Mouse (Mus musculus): ENCODE results near the gene Myh7.
"Not testable (repeated sequence)": the region's sequence is repeated elsewhere in the genome, so short reads cannot be mapped to it uniquely, and the experiment has no call there.

Myh7 gene

DNA sequence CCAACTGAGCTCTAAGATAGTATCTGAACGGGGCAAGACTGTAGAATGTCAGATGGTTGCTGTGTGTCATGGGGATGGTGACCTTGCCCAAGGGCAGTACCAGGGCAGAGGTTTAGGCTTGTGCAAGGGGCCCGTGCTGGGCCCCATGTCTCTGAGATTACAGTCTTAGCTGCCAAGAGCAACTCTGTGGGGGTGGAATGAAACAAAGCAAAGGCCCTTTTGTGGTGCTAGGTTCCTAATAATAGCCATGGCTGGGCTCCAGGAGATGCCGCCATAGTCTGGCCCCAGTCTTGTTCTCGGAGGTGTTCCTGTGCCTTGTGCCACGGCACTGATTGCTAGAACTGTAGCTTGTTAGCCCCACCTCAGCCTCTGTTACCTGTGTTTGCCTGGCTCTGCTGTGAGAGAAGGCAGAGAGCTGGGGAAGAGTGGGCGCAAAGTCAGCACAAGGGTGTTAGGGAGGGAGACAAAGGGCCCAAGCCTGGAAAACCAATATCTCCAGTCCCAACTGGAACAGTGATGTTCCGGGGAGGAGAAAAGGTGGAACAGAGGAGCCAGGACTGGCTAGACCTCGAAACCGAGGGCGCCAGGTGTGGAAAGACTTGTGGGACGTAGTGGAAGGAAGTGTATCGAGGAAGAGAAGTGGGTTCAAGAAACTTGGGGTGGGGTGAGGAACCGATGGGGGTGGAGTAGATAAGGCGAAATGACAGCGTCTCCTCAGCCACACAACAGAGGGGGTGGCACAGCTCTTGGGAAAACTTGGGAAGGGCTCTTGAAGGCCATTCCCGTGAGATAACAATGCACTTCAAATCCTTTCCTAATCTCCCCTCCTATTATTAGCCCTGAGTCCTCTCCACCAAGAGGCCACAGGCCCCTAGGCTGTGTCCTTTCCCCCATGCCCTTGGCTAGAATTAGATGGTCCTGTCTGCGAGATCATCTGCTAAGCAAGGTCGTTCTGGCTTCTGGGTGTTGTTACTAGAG is 9.7 kb upstream of the Myh7 start:
- in situ Hi-C loops (cut with MboI, MseI), result loop anchor here (5.0 kb wide), 1 partner anchor 82 kb away; no protein-coding TSS in a partner anchor

DNA sequence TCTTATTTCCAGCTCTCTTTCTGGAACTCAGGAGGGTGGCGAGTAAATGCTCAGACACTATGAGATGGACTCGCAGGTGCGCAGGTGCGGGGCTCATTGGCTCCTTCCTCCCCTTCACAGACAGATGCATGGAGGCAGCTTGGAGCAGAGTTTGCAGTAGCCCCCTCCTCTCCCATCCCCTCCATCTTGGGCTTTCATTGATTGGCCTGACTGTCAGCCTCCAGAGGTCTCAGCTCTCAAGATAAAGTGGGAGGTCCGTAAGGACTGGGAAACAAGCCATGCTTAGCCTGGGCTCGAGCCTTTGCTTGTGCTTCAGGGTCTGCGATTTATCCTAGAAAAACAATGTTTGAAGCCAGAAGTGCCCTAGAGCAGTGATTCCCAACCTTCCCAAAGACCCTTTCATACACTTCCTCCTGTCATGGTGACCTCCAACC is 8.3 kb upstream of the Myh7 start:
- in situ Hi-C loops (cut with MboI, MseI), result loop anchor here (5.0 kb wide), 1 partner anchor 80 kb away; no protein-coding TSS in a partner anchor

DNA sequence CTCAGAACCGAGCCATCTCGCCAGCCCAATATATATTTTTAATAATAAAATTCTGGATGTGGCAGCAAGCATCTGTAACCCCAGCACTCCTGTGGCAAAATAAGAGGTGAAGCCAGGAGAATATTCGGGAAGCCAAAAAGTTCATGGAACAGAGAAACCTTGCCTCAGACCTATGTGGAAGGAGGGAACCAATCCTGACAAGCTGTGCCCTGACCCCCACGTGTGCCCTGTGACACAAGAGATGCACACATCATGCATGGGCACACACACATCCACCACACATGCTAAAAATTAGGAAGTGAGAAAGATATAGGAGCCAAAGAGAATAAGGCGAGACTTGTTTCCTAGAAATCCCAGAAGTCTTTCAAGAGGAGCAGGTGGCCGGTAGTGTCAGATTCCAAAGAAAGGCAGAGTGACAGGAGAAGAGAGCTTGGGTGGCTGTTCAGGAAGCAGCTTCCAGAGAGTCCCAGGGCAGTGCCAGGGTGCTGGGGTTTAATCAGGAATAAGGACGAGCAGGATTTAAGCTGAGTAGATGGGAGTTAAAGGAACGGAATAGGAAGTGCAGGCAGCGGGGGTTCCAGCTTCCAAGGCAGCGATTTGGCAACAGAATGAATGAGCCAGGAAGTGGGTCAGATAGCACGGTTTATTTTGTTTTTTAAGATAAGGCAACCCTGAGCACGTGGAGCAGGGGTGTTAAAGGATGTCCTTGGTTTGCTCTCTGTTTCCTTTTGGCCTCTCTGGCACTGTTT is 7.7 kb upstream of the Myh7 start:
- in situ Hi-C loops (cut with MboI, MseI), result loop anchor here (5.0 kb wide), 1 partner anchor 80 kb away; no protein-coding TSS in a partner anchor

DNA sequence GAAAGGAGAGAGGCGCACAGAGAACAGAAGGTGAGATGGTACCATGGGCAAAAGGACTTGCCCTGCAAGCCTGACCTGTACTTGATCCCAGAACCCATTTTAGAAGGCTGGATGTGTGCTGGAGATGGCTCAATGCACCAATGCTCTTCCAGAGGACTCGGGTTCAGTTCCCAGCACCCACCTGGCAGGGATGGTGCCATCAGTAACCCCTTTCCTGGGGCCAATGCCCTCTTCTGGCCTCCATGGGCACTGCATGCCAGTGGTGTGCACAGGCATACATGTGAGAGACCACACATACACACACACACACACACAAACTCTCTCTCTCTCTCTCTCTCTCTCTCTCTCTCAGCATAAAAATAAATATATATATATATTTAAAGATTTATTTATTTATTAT is 7.0 kb upstream of the Myh7 start:
- in situ Hi-C loops (cut with MboI, MseI), result loop anchor here (5.0 kb wide), 1 partner anchor 79 kb away; no protein-coding TSS in a partner anchor

DNA sequence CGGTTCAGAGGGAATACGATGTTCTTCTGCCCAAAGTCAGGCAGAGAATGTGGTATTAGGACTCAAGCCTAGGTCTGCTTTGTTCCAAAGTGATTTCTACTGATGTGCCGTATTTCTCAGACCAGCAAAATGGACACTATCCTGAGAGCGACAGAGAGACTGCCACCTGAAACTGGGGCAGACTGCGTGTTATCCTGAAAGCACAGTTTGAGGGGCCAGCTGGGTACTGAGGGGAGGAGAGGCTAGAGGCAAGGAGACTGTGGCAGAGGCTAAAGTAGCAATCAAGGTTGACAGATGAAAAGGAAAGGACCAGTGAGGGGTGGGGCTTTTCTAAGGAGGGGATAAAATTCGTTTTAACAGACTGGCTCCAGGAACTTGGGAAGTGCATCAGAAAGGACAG is 6.4 kb upstream of the Myh7 start:
- in situ Hi-C loops (cut with MboI, MseI), result loop anchor here (5.0 kb wide), 1 partner anchor 79 kb away; no protein-coding TSS in a partner anchor

DNA sequence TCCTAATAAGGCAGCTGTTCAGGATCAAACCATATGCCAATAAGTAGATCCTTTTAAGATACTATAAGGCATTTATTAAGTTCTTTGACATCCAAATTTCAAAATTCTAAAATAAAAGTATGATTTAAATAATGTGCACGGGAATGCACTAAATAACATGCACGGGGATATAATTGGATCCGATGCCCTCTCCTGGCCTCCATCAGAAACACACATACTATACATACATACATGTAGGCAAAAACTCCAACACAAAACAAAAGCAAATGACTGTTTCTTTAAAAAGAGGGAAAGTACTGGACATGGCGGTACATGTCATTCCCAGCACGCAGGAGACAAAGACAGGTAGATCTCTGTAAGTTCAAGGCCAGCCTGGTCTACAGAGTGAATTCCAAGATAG is 5.4 kb upstream of the Myh7 start:
- in situ Hi-C loops (cut with MboI, MseI), result loop anchor here (5.0 kb wide), 1 partner anchor 78 kb away; no protein-coding TSS in a partner anchor

DNA sequence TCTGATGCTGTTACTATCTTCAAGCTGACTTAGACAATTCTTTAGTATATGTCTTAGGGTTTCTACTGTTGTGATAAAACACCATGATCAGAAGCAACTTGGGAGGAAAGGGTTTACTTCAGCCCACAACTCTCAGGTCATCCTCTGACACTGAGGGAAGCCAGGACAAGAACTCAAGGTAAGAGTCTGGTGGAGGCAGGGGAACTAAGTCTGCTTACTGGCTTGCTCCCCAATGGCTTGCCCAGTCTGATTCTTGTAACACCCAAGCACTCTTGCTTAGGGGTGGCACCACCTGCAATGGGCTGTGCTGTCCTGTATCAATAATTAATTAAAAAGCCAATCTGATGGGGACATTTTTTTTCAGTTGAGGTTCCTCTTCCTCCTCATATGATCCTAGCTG is 4.3 kb upstream of the Myh7 start:
- in situ Hi-C loops (cut with MboI, MseI), result no loop called here

DNA sequence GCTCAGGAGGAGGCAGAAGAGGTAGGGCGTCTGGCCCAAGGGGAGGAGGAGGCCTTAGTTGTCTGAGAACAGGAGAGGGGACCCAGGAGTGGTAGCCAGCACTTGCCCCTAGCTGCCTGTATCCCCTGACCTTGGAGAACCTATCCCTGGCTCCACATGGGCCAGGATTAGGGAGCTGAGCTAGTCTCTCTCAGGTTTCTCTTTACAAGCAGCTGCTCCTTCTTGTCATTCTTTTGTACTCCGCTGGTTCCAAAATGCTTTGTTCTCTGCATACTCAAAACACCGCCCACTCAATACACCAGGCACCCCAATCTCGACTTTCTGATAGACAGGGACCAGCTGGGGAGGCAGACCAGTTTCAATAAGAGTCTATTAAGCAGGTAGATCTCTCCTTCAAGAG is 2.9 kb upstream of the Myh7 start:
- in situ Hi-C loops (cut with MboI, MseI), result no loop called here

DNA sequence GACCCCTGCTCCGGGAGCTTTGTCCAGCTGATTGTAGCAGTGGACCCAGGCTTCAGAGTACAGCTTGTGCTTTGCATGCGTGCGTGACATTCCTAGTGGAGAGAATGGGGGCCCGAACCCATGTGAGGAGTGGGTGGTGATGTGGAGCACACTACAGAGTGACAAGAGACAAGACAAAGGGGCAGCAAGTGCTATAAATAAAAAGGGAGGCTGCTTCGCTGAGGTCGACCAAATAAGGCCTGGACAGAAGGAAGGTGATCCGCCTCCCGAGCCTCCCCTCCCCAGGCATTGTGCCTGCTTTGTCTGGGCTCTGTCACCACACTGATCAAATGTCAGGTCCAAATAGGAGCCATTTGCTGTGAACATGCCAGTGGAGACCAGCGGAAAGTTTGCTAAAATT is 2.4 kb upstream of the Myh7 start:
- in situ Hi-C loops (cut with MboI, MseI), result no loop called here

DNA sequence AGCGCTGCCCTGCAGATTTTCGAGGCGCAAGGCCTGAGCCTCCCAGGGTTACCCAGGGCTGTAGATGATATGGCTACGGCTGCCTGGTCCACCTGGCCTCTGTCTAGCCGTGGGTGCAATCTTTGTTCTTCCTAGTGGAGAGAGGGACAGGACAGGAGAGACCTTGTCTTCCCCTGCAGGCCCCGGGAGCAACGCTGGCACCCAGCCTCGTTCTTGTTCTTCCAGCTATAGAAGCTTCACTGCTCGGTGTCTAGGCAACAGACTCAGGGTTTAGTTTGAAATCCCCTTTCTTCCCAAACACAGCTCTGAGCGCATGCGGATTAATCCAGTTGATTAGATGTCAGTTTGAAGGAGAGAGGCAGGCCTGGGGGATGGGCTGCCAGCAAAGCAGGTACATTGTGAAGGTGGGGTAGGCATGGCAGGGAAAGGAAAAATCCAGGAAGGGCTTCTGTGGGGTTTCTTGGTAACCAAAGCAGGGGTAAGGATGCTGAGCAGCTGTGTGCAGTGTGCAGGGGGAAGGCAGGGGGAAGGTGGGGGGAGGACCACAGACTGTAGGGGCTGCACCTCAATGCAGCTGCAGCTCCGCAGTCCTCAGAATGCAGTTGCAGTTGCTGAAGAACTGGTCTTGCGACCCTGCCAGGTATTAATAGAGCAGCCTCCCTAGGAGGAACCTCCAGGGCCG is 1.2 kb upstream of the Myh7 start:
- in situ Hi-C loops (cut with MboI, MseI), result no loop called here

DNA sequence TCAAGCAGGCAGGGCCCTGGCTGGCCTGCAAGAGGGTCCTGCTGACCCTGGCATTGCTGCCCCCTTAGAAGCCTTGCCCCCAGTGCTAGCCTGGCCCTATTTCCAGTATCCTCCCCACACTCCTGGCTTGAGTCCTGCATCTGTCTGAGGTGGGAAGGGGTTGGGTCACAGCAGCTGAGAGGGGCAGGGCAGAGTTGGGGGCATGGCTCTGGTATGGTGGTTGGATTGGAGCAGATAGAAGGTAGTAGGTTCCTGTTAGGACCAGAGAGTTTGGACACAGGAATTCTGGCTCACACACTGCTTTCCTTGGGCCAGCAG is 402 bp upstream of the Myh7 start:
- in situ Hi-C loops (cut with MboI, MseI), result no loop called here

DNA sequence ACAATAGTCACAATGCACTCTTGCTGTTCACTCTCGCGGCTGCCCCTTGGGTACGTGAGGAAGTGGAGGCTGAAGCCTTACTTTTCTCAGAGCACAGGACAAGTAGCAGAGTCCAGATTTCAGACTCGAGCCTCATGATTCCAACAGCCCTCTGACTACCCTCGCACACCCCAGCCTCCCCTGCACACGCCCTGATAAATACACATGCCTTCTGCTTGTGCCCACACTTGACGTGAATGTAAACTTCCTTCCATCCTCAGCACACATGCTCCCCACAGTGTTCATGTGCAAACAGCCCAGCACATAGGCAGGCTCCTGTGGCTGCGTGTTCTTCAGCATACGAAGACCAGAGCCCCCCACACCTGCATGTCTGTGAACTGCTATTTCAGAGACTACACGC is 790 bp downstream of the Myh7 start:
- in situ Hi-C loops (cut with MboI, MseI), result no loop called here

DNA sequence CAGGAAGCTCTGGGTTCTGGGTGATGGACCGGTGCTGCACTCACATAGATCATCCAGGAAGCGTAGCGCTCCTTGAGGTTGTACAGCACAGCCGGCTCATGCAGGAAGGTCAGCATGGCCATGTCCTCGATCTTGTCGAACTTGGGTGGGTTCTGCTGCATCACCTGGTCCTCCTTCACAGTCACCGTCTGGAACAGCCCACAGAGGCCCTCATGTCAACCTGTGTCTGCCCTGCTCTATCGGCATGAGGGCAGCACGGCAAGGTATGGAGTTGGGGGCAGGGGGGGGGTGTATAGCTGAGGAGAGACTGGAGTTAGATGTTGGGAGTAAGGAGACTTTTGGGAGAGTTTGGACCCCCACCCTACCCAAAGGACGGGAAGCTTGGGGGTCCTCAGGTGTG is 2.2 kb downstream of the Myh7 start:
- in situ Hi-C loops (cut with MboI, MseI), result no loop called here

DNA sequence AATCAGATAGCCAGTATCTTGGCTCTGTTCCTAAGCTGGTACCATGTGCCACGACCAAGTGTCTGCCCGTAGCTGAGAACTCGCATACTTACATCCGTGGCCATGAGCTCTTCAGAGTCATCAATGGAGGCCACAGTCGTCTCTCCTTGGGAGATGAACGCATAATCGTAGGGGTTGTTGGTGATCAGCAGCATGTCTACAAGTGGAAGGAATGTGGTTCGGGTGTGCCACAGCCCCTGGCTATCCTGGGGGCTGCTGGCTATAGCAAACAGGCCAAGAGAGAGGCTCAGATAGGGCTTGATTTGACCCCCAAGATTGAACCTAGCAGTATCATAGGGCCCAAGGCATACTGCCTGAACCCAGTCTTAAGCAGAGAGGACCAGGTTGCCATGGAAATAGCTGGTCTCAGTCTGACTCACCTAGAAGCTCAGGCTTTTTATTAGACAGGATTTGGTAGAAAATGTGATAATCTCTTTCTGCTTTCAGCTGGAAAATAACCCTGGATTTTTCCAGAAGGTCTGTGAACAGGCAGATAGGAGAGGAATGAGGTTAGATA is 4.5 kb downstream of the Myh7 start:
- in situ Hi-C loops (cut with MboI, MseI), result no loop called here

DNA sequence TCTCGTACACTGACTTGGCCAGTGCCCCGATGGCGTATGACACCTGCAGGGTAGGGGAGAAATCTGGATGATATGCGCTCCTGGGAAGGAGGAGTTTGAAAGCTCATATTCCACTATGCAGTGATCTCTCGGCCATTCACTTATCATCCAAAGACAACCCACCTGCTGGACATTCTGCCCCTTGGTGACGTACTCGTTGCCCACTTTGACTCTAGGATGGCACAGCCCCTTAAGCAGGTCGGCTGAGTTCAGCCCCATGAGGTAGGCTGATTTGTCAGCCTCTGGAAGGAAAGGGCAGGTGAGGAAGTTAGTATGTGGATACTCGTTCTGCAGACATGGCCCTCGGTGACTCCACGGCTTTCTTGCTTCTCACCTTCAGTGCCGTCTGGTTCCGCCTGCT is 5.5 kb downstream of the Myh7 start:
- in situ Hi-C loops (cut with MboI, MseI), result no loop called here

DNA sequence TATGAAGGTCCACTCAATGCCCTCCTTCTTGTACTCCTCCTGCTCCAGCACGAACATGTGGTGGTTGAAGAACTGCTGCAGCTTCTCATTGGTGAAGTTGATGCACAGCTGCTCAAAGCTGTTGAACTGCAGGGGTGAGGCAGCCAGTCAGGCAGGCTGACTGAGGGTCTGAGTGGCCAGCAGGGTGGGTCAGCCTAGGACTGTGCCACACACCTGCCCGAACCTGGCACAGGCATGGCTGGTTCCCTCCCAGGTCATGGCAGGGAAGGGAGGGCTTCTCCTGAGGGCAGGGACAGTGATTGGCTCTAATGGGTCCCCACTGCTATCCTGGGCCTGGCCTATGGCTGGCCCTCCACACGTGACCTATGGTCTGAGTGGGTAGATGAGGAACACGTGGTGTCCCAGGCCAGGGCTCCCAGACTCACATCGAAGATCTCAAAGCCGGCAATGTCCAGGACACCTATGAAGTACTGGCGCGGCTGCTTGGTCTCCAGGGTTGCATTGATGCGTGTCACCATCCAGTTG is 6.0 kb downstream of the Myh7 start:
- in situ Hi-C loops (cut with MboI, MseI), result not testable (repeated sequence)

DNA sequence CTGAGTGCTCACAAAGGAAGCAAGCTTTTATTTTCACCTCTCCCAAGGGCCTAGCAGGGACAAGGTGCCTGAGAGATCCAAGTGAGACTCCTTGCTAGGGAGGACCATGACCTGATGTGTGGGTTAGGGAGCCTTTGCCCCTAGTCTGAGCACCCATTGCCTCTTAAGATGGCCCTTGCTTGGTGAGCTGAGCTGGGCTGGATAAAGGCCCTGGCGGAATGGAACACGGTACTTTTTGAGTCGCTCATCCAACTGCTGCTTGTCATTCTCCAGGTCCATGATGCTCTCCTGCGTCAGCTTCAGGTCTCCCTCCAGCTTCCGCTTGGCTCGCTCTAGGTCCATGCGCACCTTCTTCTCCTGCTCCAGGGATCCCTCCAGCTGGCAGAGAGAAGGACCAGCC is 12.5 kb downstream of the Myh7 start:
- in situ Hi-C loops (cut with MboI, MseI), result no loop called here

DNA sequence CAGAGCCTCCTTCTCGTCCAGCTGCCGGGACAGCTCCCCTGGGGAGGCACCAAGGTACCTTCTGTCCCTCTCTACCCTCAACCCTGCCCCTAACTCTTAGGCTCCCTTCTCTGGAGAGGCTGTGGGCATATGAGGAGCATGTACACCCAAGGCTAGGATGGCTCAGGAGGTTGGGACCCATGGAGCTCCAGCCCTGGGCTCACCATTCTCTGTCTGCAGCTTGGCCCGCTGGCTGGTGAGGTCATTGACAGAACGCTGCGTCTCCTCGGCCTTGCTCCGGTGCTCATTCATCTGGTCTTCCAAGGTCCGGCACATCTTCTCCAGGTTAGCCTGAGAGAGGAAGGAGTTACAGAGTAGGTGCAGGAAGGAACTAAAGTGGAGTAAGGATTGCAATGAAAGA is 15.8 kb downstream of the Myh7 start:
- in situ Hi-C loops (cut with MboI, MseI), result no loop called here

DNA sequence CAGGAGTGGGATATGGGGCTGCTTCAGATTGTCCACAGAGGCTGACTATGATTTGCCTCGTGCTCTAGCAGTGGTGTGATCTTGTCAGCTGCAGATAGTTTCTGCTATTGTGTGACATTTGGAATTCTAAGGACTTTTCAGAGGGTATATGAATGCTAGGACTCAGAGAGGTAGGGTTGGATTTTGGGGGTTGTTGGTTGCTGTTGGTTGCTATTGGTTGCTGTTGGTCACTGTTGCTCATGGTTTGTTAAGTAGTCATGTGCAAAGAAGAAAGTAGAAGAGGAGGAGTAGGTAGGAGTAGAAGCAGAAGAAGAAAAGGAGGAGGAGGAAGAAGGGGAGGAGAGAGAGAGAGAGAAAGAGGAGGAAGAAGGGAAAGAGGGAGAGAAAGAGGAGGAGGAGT is 17.8 kb downstream of the Myh7 start, which contains the start of gene Gm17428:
Gene Gm17428, plus strand, starts transcription at position 301 of the 400 bp plus-strand sequence.
- in situ Hi-C loops (cut with MboI, MseI), result no loop called here

DNA sequence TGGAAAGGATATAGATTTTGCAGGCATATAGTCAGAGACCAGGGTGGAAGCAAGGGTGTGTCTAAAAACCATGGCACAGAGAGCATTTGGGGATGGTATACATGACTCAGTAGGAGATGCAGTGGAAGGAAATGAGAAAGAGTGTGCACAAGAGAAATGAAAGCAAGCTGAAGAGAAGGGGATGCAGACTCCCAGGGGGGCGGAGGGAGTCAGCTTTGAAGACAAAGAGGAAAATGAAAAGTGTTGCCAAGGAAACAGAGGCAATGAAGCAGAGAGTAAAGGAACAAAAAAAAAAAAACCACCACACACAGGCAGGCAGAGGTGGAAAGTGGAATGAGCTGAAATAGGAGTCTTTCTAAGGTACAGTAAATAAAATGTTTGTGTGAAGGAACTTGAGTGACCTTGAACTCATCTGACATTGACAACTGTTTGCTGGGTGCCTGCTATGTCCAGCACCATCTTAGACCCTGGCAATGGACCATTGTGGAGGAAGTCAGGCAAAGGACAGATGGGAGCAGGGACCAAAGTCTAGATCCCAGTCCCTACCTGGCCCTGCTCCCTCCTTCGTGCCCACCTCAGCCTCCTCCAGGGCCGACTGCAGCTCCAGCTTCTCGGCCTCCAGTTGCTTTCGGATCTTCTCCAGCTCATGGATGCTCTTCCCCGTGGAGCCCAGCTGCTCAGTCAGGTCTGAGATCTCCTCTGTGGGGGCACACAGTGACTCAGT is 20.2 kb downstream of the Myh7 start:
- in situ Hi-C loops (cut with MboI, MseI), result no loop called here

DNA sequence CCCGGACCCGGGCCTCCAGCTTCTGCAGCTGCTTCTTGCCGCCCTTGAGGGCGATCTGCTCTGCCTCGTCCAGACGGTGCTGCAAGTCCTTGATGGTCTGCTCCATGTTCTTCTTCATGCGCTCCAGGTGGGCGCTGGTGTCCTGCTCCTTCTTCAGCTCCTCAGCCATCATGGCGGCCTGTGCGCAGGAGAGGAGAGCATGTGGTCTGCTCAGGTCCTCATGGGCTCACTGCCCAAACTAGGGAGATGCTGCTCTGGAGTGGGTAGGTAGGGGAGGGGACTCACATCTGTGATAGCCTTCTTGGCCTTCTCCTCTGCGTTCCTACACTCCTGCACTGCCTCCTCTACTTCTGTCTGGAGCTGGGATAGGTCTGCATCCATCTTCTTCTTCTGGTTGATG is 21.6 kb downstream of the Myh7 start:
- in situ Hi-C loops (cut with MboI, MseI), result not testable (repeated sequence)
